Mouse (Mus musculus) neutrophil, adult 59 days (primary cell): ENCODE measurements around the gene Snrpe. TPM values are rescaled to one million over a fixed set of nuclear protein-coding genes. Genes with fewer than 3 reads are reported as not detected.

ENCODE experiments used
- total RNA-seq, 2 experiments: library from RNA; stranded (reverse); gene quantifications; 1 replicate in 1 of 2; 2 replicates in 1 of 2; pipeline ENCODE4 v1.2.4; 2023

The Snrpe gene
- total RNA-seq = 100 to 1,000 TPM in 1 of 2 experiments, 10 to 100 TPM in 1; 98.7 to 104 TPM

GRCm38 (mm10) chr1:133609771-133610502 is at the start of gene Snrpe:
Gene Snrpe, minus strand, starts transcription at chr1:133610291.

Other genes starting within 250 kb of the Snrpe start
- under 1 TPM in 1 of 2 experiments, not detected in 1; 0.18 TPM for gene Etnk2, start 246.7 kb downstream of the Snrpe start, total RNA-seq
- gene Sox13, start 185.9 kb downstream of the Snrpe start, total RNA-seq = 1 to 10 TPM; 5.4 to 7.8 TPM
- gene Zbed6, start 50.6 kb upstream of the Snrpe start, total RNA-seq = 10 to 100 TPM; 10.6 to 14.1 TPM
- 10 to 100 TPM; 24.5 to 24.6 TPM for gene Gm38394, start 51.0 kb upstream of the Snrpe start, total RNA-seq
- 1 to 10 TPM in 1 of 2 experiments, under 1 TPM in 1; 0.73 to 3.5 TPM for gene Lax1, start 79.8 kb upstream of the Snrpe start, total RNA-seq
- 10 to 100 TPM; 13.8 to 20.5 TPM for gene Atp2b4, start 190.8 kb upstream of the Snrpe start, total RNA-seq